22 mouse cellular contexts compared by ENCODE assay signal in the genomic region with DNA sequence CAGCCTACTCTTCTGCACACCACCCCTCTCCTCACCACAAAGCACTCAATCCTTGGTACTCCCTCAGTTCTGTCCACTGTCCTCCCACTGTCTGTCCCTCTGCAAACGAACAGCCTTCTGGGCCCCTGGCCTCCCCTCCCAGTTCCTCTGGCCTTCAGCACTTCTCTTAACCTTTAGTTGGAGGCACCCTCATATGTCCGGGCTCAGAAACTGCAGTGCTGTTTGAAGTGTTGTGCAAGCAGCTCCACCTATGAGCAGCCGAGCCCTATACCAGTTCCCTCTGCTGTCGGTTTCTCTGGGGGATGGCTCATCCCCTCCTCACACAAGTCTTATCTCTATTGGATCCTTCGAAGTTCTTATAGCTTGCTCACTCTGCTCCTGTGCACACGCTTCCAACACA. TPM values are rescaled to one million over a fixed set of nuclear protein-coding genes. Genes with fewer than 3 reads are reported as not detected.
"Had no signal": no experiment of that assay in that cellular context is flagged by ENCODE, and none has a peak within 500 bp of the region (broad histone marks: within the 10 kb centered on the region; RNA-seq: fewer than 3 reads in every experiment).

No protein-coding gene starts in this region.

- H3K36me3 ChIP-seq: limb, embryonic 12.5 days; midbrain, embryonic 12.5 days had no signal

- ATAC-seq: lung, postnatal 0 days had no signal

- H3K9ac ChIP-seq: limb, embryonic 12.5 days; midbrain, embryonic 12.5 days had no signal

- H3K27ac ChIP-seq: limb, embryonic 12.5 days; midbrain, embryonic 12.5 days had no signal

- H3K9me3 ChIP-seq: limb, embryonic 12.5 days; midbrain, embryonic 12.5 days had no signal

- H3K4me1 ChIP-seq: limb, embryonic 12.5 days; midbrain, embryonic 12.5 days had no signal

- H3K4me2 ChIP-seq: limb, embryonic 12.5 days; midbrain, embryonic 12.5 days had no signal

- H3K4me3 ChIP-seq: limb, embryonic 12.5 days; midbrain, embryonic 12.5 days; myocyte had no signal

- DNase-seq: kidney, adult 18-20 months; kidney, postnatal 10 days; kidney, postnatal 4 days; lung, adult 2 months; lung, postnatal 36 days; retina, postnatal 1 day; right cerebral cortex, postnatal 4 days; spleen, adult 18-20 months; thymus, adult 18-20 months; thymus, postnatal 14 days had no signal

RNA-seq across cellular contexts. Expression of a gene that starts 1.7 kb away (rescaled TPM):
- total RNA-seq: layer of hippocampus, adult 8-10 months; left cerebral cortex, postnatal 36 days; liver, adult 2 months; megakaryocyte-erythroid progenitor cell, adult 5-6 weeks; midbrain, postnatal 0 days had no signal
- polyA plus RNA-seq: kidney, embryonic 14.5 days; limb, embryonic 12.5 days; midbrain, embryonic 12.5 days; midbrain, postnatal 0 days; myocyte; neural tube, embryonic 11.5 days; stomach, embryonic 14.5 days had no signal

RNA-seq across cellular contexts. Expression of a gene that starts 11.7 kb away (rescaled TPM):
- total RNA-seq: midbrain, postnatal 0 days had no signal
